Mouse (Mus musculus) spleen, postnatal 4 days (tissue): ENCODE measurements around the gene Strbp.
"Not testable (repeated sequence)": the region's sequence is repeated elsewhere in the genome, so short reads cannot be mapped to it uniquely, and the experiment has no call there.

Source experiments
- DNase-seq, 2 experiments: peaks; one replicate each; pipeline ENCODE4 v3.0.0; 2022; ENCODE audit warnings: low spot score in 2 of 2

Gene Strbp

DNA sequence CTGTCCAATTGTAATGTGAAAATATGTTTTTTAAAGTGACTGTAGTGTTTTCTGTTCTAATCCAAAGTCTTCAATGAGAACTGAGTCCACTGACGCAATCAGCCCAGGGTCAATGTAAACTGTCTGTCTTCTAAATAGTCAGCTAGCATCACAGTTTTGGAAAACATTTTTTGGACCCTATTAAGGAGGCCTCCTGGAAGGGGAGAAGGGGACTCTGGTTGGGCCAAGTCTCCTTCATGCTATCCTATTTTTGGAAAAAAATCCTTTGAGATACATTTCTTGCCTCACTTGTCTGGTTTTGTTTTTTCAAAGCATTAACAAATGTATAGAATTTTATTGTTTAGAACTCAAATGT, 184.4 kb downstream of the Strbp start:
- DNase-seq, result no peak

DNA sequence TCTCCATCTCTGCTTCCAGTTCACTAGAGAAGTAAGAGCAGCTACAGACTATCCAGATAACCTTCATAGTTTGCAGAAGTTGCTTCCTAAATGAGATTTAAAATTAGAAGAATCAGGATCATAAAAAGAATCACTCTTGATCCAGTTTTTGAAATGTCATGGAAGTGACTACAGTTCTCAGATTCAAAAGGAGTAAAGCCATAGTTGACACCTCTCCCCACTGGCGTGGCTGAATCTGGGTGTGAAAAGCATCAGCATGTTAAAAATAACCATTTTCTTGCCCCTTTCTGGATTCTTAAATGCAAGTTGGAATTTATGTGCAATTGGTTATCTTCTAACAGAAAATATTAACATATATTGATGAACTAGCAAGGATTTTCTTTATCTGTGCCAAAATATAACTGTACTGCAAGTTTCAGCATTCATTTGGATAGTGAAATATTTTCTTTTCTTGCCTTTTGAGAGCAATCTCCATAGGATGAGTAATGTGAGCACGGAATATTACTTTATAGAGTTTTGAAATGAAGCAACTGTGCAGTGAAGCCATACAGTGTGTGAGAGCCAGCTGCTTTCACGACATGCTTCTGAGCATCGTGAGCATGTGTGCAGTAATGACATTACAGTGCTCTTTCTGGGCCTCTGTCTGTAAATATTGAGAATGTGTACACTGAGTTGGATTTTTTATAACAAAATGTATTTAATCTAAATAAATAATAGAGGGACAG, 184.9 kb downstream of the Strbp start:
- no peak for DNase-seq

DNA sequence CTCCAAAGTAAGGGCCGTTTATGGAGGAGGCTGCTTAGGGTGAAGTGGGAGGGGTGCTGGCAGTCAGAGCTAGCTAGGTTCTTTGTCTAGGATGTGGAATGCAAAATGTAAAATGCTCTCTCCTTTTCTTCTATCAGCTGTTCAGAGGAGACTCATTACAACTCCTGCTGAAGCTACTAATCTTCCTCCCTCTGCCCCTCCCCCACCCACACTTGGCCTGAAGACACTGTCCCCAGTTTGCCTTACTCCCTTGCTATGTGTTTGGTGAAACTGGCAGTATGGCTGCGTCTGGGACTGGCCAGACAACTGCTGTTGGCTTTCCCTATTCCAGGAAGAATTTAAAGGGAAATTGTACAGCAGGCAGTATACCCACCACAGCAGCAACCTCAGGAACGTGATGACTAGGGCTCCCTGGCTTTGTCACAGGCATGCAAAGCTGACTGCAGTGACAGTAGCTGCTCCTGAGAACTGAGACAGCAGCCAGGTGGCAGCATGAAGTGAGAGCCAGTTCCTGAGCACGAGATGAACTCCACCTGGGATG, 186.7 kb downstream of the Strbp start:
- DNase-seq, result no peak

DNA sequence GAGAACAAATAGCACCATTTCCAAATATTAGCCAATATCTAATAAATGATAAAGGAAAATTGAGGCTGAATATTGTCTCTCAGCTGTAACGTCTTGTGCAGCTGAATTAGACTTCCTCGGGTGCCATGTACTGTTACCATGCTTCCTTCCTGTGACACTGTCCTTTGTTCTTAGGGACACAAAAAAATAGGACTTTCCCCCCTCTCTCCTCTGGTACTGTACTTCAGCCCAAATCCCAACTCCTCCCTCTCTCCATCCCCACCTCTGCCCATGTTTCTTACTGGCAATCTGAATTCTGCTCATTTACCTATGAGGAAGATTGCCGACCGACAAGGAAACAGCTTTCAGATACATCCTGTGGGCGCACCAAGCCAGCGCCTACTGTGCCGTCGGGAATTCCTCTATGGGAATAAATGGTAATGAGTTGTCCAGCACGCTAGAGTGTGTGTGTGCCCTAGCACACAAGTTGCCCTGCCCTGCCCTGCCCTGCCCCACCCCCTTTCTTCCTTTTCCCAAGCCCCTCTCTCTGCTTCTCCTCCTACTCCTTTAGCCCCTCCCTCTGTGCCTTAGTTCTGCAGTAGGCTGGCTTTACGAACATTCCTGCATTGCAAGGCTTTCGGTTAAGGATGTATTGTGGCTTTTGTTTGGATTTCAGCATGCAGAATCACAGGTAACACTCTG, 187.5 kb downstream of the Strbp start, which contains the start of gene Gpr21:
TSS of gene Gpr21 (plus strand) at position 303 of the 681 bp plus-strand sequence.
- DNase-seq, result no peak

DNA sequence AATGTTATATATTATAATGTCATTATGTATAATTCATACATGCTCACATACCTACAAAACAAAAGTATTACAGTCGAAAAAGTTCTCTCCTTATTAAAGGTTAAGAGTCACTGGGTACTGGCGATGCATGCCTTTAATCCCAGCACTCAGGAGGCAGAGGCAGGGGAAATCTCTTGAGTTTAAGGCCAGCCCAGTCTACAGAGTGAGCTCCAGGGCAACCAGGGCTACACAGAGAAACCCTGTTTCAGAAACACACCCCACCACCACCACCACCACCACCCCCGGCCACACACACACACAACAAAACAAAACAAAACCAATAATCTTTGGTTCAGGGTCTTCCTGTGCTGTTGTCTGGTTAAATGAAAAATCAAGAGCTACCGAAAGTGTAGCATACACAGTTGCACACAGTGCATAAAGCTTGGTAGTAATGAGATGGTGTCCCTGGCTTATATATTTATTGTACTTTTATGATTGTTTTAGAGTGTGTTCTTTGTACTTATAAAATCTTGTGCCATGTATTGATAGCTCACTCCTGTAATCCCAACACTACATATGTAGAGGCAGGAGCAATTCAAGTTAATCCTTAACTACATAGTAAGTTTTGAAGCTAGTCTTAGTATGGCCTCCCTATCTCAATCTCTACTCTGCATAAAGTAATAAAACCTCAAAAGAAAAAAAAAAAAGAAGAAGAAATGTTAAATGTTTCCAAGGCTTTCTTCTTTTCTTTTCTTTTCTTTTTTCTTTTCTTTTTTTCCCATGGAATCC, 192.3 kb downstream of the Strbp start:
- DNase-seq, result no peak

DNA sequence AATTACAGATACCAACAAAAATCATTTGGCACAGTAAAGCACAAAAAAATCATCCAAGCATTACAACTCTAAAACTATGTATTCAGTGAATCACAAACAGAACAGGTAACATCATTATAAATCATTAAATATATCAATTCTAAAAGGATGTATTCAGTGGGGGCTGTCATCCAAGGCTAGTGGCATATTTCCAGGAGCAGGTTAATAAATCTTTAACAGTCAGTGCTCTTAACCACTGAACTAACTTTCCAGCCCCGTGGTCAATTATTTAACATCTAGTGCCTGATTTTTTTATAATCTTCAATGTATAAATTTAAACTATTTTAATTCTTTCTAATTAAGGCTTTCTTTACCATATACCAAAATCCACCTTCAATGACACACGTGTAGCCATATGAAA, 197.8 kb downstream of the Strbp start:
- not testable (repeated sequence) for DNase-seq

DNA sequence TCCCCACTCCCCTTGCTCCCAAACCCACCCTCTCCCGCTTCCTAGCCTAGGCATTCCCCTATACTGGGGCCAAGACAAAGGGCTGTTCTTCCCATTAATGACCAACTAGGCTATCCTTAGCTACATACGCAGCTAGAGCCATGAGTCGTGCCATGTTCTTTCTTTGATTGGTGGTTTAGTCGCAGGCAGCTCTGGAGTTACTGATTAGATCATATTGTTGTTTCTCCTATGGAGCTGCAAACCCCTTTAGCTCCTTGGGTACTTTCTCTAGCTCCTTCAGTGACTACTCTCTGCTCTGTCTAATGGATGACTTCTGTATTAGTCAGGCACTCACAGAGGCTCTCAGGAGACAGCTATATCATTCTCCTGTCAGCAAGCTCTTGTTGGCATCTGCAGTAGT, 206.3 kb downstream of the Strbp start:
- DNase-seq, result no peak

DNA sequence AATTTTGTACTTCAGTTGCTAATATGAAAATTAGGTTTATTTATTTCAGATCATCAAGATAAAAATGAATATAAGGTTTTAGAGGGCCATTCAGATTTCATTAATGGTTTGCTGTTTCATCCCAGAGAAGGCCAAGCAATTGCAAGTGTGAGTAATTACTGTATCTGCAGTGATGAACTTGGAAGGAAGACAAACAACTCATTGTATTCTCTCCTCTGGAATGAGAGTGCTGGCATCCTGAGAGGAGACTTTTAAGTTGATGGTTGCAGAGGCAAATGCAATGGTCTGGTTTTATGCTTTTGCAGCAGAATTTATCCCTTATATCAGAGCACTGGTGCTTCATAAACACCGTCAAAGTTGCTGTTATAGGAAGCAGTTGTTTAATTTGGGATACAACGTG, 214.7 kb downstream of the Strbp start:
- no peak for DNase-seq

DNA sequence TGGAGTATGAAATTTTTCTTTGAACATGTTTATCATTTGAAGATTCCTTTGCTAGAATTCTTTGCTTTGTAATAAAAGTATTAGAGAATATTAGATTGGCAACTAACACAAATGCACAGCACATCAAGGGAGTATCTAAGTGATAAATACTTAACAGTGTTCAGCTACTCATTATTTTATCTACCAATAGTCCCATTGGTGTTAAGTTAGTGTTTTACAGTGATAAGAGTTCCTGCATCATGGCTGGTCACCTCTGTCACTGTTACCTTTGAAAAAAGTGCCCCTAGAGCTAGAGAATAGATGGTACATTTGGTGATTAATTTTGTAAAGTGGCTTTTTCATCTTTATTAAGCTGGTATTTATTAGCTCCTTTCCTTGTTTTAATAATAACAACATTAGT, 217.3 kb downstream of the Strbp start:
- DNase-seq, result no peak

DNA sequence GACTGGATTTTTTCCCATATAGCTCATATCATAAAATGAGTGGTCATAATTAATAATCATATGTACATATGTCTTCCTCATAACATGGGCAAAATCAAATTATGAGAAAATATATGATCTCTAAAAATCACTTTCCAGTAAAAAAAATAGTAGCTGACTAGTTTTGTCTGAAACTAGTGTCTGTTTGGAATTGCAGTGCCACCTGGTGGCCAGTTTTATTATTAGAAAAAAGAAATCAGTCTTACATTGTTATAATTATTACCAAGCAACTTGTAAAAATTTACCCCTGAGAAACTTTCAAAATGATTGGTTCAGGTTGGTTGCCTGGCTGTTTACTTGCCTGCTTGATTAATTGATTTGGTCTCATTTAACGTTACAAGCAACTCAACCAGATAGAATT, 218.3 kb downstream of the Strbp start:
- DNase-seq, result peak; percentile 21 to 67

DNA sequence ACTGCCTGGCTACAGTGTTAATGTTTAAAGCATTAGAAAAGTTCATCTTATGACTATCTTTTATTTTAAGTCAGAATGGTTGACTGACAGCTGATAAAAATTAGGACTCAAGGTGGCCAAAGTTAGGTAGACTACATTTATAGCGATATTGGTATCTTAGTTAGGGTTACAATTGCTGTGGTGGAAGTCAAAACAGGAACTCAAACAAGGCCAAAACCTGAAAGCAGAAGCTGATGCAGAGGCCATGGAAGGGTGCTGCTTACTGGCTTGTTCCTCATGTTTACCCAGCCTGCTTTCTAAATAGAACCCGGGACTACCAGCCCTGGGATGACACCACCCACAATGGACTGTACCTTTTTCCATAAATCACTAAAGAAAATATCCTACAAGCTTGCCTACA, 219.5 kb downstream of the Strbp start:
- DNase-seq, result no peak

DNA sequence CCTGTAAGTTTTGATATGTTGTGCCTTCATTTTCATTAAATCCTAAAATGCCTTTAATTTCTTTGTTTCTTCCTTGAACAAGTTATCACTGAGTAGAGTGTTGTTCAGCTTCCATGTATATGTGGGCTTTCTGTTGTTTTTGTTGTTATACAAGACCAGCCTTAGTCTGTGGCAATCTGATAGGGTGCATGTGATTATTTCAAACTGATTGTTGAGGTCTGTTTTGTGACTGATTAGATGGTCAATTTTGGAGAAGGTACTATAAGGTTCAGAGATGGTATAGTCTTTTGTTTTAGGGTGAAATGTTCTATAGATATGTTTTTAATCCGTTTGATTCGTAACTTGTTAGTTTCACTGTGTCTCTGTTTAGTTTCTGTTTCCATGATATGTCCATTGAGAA, 223.6 kb downstream of the Strbp start:
- no peak for DNase-seq

DNA sequence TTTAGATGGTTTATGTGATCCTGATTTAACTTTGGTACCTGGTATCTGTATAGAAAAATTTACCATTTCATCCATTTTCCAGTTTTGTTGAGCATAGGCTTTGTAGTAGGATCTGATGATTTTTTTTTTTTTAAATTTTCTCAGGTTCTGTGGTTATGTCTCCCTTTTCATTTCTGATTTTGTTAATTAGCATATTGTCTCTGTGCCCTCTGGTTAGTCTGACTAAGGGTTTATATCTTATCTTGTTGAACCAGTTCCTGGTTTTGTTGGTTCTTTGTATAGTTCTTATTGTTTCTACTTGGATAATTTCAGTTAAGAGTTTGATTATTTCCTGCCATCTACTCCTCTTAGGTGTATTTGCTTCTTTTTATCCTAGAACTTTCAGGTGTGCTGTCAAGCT, 224.1 kb downstream of the Strbp start:
- DNase-seq, result no peak

DNA sequence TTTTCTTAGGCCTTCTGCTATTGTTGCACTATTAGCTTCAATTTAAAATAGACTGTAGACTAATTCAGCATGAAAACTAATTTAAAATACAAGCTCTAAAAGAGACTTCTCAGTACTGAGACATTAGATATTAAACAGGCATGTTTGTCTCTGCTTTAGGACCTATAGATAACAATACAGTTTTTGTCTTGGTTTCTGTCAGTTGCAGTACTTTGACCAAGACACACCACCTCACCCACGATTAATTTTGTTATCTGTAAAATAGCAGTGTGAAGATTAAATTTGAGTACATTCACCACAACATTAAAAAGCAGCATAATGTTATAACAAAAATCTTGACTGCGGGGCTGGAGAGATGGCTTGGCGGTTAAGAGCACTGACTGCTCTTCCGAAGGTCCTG, 237.4 kb downstream of the Strbp start:
- DNase-seq, result no peak

DNA sequence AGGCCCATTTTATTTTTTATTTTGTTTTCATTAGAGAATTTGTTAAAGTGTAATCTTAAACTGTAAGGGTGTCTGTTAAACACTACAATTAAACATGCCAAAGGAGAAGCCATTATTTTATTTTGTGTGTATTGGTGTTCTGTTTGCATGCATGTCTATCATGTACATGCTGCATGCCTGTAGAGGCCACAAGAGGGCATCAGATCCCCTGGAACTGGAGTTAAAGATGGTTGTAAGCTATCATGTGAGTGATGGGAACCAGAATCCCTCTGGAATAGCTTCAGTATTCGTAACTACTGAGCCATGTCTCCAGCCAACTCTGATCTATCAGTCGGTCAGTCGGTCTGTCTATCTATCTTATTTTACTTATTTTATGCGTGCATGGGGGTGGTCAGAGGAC, 243.0 kb downstream of the Strbp start:
- no peak for DNase-seq

DNA sequence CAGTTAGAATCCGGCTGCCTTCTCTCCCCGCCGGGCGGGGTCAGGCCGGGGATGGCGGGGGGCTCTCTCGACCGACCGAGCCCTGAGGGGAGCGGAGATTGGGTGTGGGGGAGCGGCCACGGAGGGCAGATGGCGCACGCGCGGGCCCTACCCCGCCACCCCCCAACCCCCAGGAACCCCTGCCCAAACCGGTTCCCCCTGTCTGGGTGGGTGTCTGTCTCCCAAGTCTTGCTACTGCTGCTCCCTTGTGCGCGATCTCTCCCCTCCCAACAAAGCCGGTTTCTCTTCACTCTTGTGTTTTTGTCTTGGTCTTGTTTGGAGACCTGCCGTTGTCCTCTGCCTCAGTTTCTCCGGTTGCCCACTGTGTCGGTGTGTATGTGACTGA, 251.3 kb downstream of the Strbp start:
- DNase-seq, result no peak

DNA sequence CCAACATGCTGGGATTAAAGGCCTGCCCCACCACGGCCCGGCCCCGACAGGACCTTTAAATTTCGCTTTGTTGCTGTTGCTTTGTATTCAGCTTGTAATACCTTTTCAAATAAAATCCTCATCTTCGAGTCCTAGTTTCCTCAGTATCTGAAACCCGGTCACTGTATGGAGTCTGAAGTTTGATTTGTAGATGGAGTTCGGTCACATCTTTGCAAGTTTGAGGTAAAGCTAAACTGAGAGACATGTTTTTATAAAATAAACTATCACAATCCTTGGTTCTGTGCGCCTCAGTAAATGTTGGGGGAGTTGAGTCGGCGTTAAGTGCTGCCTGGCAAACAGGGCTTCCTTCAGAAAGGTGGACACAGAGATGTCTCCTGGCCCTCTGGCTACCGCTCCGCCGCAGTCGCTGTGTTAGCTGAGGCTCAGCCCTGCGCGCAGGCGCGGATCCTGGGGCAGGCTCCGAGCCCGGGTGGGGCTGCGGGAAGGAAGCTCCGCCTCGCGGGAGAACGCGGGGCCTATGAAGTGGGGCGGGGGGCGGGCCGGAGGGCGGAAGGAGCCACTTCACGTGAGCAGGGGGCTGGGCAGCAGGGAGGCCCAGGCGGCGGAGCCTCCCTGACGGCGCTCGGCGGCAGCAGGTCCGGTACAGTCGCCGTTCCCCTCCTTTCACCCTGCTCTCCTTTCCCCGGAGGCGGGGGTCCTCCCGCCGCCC, 251.8 kb downstream of the Strbp start:
- DNase-seq, result peak; percentile 93 to 96

DNA sequence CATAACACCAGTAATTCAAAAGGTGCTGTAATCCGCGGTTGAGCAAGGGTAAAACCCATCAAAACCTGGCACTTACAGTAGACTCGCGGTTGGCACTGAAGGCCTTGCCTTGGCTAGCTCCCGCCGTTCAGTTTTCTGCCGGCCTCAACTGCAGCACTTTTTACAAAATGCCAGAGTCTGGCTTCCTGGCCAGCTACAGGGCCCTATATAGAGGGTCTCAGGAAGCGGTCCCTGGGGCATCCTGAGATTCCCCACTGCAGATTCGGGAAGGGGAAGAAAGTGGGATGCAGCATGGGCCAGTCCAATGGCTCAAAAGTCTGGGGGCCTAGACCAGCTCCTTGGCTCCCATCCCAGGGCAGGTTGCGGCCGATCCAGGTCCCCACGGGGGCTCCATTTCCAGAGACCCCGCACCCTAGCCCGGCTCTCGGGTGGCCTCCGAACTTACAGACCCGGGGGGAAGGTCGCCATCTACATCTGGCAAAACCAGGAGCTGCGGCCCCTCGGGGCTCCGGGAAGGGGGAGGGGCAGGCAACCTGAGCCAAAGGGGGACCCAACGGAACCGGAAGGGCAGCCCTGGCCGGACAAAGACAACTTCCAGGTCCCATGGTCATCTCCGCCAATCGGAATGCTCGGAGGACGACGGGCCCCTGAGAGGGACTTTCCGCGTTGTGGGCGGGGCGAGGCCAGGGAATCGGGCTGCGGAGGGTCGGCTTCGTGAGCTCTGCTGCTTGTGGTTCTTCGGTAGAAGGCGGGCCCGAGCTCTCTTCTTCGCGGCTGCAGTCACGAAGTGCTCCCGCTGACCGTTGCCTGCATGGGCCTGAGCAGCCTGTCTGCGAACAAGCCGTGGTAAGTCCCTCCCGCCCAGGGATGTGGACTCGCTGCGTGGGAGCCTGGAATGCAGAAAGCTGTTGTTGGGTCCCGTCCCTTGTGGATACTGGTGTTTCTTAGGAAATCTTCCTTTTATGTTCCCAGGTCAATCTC, 260.8 kb downstream of the Strbp start, which contains the start of the genes Zbtb26, Zbtb6 and Rabgap1:
TSS of gene Zbtb26 (minus strand) at position 525 of the 981 bp plus-strand sequence.
TSS of gene Zbtb6 (minus strand) at position 561 of the 981 bp plus-strand sequence.
TSS of gene Rabgap1 (plus strand) at position 669 of the 981 bp plus-strand sequence.
- DNase-seq, result peak; percentile 93 to 96
